Mouse (Mus musculus) neural tube, embryonic 15.5 days (tissue): Measurements from ENCODE around the gene Gm10392. TPM values are rescaled to one million over a fixed set of nuclear protein-coding genes. Genes with fewer than 3 reads are reported as not detected.

Experiments
- ATAC-seq: fragments of 200-750 bp; cut with Nextera tagmentation; 2 replicates; pipeline ENCODE4 v1.8.0; 2017; ENCODE audit warnings: mild to moderate bottlenecking, moderate TSS enrichment, moderate library complexity; ENCODE audit not compliant: low FRiP score
- H3K27ac ChIP-seq: fragments of 300-500 bp; sonication (generic); replicated peaks from 2 replicates; pipeline ENCODE4 v1.5.1; 2015; ENCODE audit warnings: mild to moderate bottlenecking, inconsistent platforms
- H3K27me3 ChIP-seq: fragments of 300-500 bp; sonication (generic); replicated peaks from 2 replicates; pipeline ENCODE4 v1.6.1; 2015; ENCODE audit warnings: inconsistent platforms
- H3K36me3 ChIP-seq: fragments of 300-500 bp; sonication (generic); 2 replicates; pipeline ENCODE4 v1.6.1; 2015; ENCODE audit warnings: inconsistent platforms
- H3K4me1 ChIP-seq: fragments of 300-500 bp; sonication (generic); 2 replicates; pipeline ENCODE4 v1.6.1; 2015; ENCODE audit warnings: inconsistent platforms
- H3K4me2 ChIP-seq: fragments of 300-500 bp; sonication (generic); 2 replicates; pipeline ENCODE4 v1.6.1; 2015; ENCODE audit warnings: inconsistent platforms, mild to moderate bottlenecking, moderate library complexity
- H3K4me3 ChIP-seq: fragments of 300-500 bp; sonication (generic); replicated peaks from 2 replicates; pipeline ENCODE4 v1.5.1; 2015; ENCODE audit warnings: mild to moderate bottlenecking, inconsistent platforms
- H3K9ac ChIP-seq: fragments of 300-500 bp; sonication (generic); replicated peaks from 2 replicates; pipeline ENCODE4 v1.6.1; 2015; ENCODE audit warnings: mild to moderate bottlenecking, inconsistent platforms
- H3K9me3 ChIP-seq: fragments of 300-500 bp; sonication (generic); replicated peaks from 2 replicates; pipeline ENCODE4 v1.6.1; 2016; ENCODE audit warnings: inconsistent platforms
- WGBS: fragments of 180-500 bp; shearing (Covaris S2); methylation state at CpG from one replicate; pipeline ENCODE4 v1.1.7; 2015; ENCODE audit warnings: mixed read lengths; 5-methylcytosine and 5-hydroxymethylcytosine counted together
- polyA plus RNA-seq: library from polyadenylated mRNA; unstranded; fragments of >200 nt; fragmentation: Nextera tagmentation; extraction: Ambion mirVana; gene quantifications from 2 replicates; pipeline ENCODE4 v1.2.1, GENCODE M21; 2015

Gene Gm10392
- polyA plus RNA-seq, 1 experiment from 2014 or later: 0.15 TPM

DNA sequence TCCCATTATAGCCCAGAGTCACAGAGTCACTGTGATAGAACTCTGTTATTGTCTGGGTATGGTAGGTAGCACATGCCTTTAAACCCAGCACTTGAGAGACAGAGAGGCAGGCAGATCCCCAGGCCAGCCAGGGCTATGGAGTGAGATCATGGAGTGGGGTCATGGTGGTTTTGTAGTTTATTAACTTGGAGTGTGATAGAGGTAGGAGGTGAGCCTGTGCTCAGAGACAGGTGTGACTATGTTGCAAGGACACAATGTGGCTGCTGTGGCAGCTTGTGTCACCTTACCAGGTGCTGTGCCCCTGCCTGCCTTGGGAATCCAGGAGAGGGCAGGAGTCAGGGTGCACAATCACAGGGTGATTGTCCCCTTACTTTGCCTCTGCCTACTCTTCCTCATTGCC lies 23.5 kb downstream of the Gm10392 start:
- ATAC-seq: no peak
- no peaks in the 10 kb centered on the region for H3K9me3 ChIP-seq
- H3K4me1 ChIP-seq: peaks cover 73% of the 10 kb centered on the region
- H3K27me3 ChIP-seq: no peaks in the 10 kb centered on the region
- 0 out of 2 replicates have a peak overlapping the region, but pooled peaks have one; percentile 87 for H3K4me3 ChIP-seq
- no peak overlapping the region for H3K27ac ChIP-seq
- H3K36me3 ChIP-seq: peaks cover 14% of the 10 kb centered on the region
- H3K9ac ChIP-seq: peak overlapping the region; percentile 89; the same call in 1 of the 2 replicates
- peak overlapping the region; percentile 94 for H3K4me2 ChIP-seq

DNA sequence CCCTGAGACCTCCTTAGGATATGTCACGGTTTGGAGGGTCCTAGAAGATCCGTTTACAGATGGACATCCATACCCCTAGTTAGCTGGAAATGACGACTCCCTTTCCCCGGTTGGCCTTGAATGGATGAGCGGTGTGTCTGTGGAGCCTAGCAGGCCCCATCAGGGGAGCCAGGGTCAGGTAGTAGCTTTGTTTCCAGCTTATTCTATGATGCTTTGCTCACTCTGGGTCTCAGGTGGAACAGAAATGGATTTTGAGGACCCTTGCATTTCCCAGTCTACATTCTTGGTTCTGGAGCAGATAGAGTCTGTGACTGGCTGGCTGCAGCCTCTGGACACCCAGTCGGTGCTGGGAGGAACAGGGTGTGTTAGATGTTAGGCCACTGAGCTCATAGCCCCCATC lies 24.2 kb downstream of the Gm10392 start:
- WGBS: 76% methylated on average over 6 of the region's 6 CpGs
- ATAC-seq: no peak
- H3K9me3 ChIP-seq: no peaks in the 10 kb centered on the region

DNA sequence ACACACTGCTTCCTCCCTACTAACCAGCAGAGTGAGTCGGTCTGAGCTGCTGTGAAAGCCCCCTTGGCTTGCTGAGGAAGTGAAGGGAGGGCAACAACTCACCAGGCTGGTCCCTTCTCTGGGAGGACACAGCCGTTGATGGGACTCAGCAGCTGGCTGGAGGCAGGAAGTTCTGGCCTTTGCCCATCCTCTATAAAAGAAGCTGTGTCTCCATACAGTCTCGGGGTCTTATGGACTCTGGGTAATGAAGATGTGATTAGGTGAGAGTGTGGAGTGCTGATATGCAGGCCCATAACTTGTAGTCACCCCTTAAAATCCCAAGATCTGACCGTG lies 24.7 kb downstream of the Gm10392 start:
- Histone ChIP-seq H3K4me1 (peaks cover 73% of the 10 kb centered on the region), H3K4me3 (peak overlapping the region; percentile 87), H3K27ac (peak overlapping the region; percentile 91), H3K4me2 (peak overlapping the region; percentile 94), H3K9me3 (no peaks in the 10 kb centered on the region), H3K27me3 (no peaks in the 10 kb centered on the region), H3K9ac (peak overlapping the region; percentile 89), H3K36me3 (peaks cover 2% of the 10 kb centered on the region)
- ATAC-seq: no peak
- WGBS: 29% methylated on average over 4 of the region's 4 CpGs

More for the DNA sequence above, 24.2 kb downstream of the Gm10392 start:
- Histone ChIP-seq H3K9ac (peak overlapping the region; percentile 89), H3K4me2 (peak overlapping the region; percentile 94), H3K27ac (0 out of 2 replicates have a peak overlapping the region, but pooled peaks have one; percentile 91), H3K4me3 (peak overlapping the region; percentile 87), H3K27me3 (no peaks in the 10 kb centered on the region), H3K36me3 (peaks cover 6% of the 10 kb centered on the region), H3K4me1 (peaks cover 77% of the 10 kb centered on the region)

DNA sequence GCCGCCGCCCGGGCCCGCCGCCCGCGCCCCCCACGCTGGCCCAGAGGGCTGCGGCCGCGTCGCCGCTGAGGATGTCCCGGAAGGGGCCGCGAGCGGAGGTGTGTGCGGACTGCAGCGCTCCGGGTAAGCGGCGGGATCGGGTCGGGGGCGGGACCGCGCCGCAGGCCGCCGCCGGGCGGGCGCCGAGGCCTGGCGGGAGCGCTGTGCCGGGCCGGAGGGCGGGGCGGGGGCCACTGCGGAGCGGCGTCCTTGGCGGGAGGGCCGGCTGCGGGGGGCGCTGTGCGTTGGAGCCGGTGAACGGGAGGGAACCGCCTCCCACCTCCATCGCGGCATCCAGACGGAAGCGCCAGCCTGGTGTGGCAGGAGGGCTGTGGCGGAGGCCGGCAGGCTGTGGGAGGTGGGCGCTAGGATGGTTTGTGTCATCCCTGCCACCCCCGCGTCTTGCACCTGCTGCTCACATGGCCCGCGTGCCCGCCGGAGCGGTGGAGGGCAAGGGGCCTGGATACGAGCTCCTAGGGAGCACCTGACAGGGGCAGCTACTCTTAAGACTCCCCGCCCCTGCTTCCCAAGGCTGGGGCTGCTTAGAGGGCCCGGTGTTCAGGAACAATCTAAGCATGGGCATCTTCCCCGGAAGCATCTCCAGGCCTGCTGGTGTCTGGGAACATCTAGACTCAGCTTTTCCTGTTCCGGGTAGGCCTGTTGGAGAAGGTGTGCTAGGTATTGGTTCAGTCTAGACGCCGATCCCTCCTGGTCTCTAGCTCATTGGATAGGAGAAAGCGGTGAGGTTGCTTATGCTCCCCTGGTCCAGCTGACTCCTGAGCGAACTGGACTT lies 25.3 kb downstream of the Gm10392 start, which contains the start of gene Git1:
TSS of gene Git1 (plus strand) at position 51 of the 832 bp plus-strand sequence.
- ATAC-seq: no peak
- Histone ChIP-seq H3K9me3 (no peaks in the 10 kb centered on the region), H3K4me3 (peak within 1 kb of the TSS; percentile 87), H3K9ac (peak within 1 kb of the TSS; percentile 89), H3K27me3 (no peaks in the 10 kb centered on the region), H3K4me2 (peak within 1 kb of the TSS; percentile 94), H3K27ac (peak within 1 kb of the TSS; percentile 91), H3K36me3 (no peaks in the 10 kb centered on the region), H3K4me1 (peaks cover 74% of the 10 kb centered on the region)
- 2% methylated on average over 53 of the region's 74 CpGs for WGBS

DNA sequence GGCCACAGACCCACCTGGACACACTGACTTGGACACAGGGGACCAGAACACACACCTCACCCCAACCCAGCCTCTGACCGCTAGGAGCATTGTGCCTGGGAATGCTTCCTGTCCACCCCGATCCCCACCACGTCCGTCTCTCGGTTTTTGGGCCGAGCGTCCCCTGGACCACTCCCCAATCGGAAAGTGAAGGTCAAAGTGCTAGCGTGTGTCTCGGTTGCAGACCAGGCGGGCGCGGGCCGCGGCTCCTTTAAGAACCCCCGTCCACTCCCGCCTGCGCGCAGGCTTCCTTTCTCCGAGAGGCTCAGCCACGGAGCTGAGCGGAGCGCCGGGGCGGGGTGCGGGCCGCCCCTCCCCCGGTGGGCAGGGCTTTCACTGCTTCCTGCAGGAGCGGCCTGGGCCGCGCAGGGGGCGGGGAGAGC lies 26.1 kb downstream of the Gm10392 start:
- Histone ChIP-seq H3K9ac (peak overlapping the region; percentile 89), H3K4me3 (peak overlapping the region; percentile 87), H3K4me2 (peak overlapping the region; percentile 94), H3K9me3 (no peaks in the 10 kb centered on the region), H3K36me3 (no peaks in the 10 kb centered on the region), H3K27ac (peak overlapping the region; percentile 91), H3K27me3 (no peaks in the 10 kb centered on the region), H3K4me1 (peaks cover 74% of the 10 kb centered on the region)
- ATAC-seq: peak; percentile 74
- 1% methylated on average over 31 of the region's 32 CpGs for WGBS

DNA sequence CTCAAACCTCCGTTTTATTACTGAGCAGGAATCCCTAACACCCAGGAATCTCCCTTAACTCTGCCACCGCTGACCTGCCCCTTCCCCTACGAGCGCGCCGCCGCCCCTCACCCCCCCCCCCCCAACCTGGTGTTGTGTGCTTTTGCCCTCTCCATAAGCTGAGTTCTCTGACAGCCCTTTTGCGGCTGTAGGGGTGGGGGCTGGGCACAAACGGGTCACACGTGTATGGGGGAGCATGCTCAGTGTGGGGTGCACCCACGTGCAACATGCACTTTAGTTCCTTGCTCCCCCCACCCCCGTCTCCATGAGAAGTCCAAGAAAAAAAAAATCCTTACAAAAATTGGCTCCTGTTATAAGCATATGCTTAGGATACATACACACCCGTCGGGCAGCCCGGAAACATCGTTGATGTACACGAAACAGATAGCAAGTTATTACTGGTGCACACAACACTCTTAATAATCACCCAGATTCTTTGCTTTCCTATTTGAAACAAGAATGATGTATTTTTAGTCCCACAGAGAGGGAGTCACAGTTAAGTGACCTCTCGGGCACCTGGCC lies 26.6 kb downstream of the Gm10392 start:
- peak overlapping the region; percentile 91 for H3K27ac ChIP-seq
- H3K9ac ChIP-seq: peak overlapping the region; percentile 89
- H3K4me2 ChIP-seq: peak overlapping the region; percentile 94
- no peak for ATAC-seq
- H3K4me3 ChIP-seq: peak overlapping the region; percentile 87
- no peaks in the 10 kb centered on the region for H3K27me3 ChIP-seq
- WGBS: under 1% methylated on average over 18 of the region's 18 CpGs
- peaks cover 75% of the 10 kb centered on the region for H3K4me1 ChIP-seq
- no peaks in the 10 kb centered on the region for H3K9me3 ChIP-seq
- no peaks in the 10 kb centered on the region for H3K36me3 ChIP-seq

DNA sequence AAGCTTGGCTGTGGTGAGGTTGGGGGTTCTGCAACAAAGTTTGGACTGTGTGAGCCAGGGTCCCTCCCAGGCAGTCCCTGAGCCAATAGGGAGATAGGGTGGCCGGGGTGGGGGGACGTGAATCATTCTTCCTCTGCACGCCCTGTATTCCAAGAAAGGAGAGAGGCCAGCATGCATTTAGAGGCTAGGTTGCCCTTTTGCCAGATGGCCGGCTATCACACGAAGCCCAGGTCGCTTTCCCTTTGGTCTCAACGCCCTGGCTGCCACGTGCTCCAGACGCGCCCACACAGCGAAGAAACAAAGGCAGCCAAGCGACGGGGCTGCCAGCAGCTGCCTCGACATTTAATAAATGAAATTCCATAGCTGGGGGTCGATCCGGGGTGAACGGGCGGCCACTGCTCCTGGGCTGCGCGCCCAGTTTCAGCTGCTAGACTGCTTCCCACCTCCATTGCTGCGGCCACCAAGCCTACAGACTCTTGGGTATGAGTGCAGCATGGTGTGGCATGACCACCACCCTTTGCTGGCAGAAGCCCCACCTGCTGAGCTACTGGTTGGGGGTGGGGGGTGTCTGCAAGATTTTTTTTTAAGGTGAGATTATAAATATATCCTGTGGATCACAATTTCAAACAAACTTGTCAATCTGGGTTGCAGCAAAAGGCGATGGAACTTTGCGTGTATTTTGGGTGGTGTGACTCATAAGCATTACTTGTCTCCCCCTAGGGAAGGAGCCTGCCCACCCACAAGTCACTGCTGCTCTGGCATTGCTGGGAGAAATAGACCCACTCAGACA lies 27.3 kb downstream of the Gm10392 start:
- Histone ChIP-seq H3K9me3 (no peaks in the 10 kb centered on the region), H3K4me1 (peaks cover 79% of the 10 kb centered on the region), H3K27ac (peak overlapping the region; percentile 91), H3K27me3 (no peaks in the 10 kb centered on the region), H3K4me3 (peak overlapping the region; percentile 87), H3K9ac (peak overlapping the region; percentile 89), H3K36me3 (no peaks in the 10 kb centered on the region), H3K4me2 (peak overlapping the region; percentile 94)
- under 1% methylated on average over 23 of the region's 23 CpGs for WGBS
- peak; percentile 37 for ATAC-seq

DNA sequence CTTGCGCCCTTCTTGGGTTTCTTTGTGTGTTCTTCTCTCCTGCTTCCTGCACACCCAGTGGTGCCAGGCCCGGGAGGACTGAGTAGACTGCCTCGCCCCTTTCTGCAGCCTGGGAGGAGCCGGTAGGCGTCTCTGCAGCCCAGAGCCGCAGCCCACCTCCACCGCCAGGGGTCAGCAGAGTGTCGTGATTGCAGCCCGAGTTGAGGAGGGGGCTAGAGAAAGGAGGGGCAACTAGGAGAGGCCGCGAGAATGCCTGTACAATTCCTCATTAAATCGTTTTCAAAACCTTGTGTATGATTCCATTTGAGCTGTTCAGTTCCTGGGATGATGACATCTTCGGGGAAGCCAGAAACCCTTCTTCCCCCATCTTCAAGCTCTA lies 27.9 kb downstream of the Gm10392 start:
- H3K27ac ChIP-seq: peak overlapping the region; percentile 91

DNA sequence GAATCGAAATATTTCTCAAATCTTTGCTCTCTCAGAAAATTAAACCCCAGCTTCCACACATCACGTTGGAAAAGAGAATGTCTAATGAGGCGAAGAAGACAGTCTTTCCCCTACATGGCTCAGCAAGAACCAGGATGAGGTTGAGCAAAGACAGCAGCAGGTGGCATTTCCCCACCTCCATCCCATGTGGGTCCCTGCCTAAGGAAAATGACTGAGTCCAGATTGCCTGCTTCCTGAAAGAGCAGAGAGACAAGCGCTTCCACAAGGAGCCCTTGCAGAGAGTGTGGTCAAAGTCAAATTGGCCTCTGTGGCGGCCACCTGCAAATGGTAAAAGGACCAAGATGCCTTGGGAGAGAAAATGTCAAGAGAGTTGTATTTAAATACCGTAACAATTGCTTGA lies 28.5 kb downstream of the Gm10392 start:
- H3K9ac ChIP-seq: peak overlapping the region; percentile 93
- H3K27me3 ChIP-seq: no peaks in the 10 kb centered on the region
- no peaks in the 10 kb centered on the region for H3K9me3 ChIP-seq
- peak overlapping the region; percentile 91 for H3K27ac ChIP-seq
- H3K36me3 ChIP-seq: no peaks in the 10 kb centered on the region
- ATAC-seq: no peak
- peak overlapping the region; percentile 94 for H3K4me2 ChIP-seq
- H3K4me1 ChIP-seq: peaks cover 82% of the 10 kb centered on the region
- 65% methylated on average over 6 of the region's 6 CpGs for WGBS
- peak overlapping the region; percentile 87 for H3K4me3 ChIP-seq

More for the DNA sequence above, 27.9 kb downstream of the Gm10392 start:
- ATAC-seq: peak; percentile 53
- WGBS: 0% methylated on average over 13 of the region's 13 CpGs
- Histone ChIP-seq H3K27me3 (no peaks in the 10 kb centered on the region), H3K4me2 (peak overlapping the region; percentile 94), H3K4me3 (peak overlapping the region; percentile 87), H3K36me3 (no peaks in the 10 kb centered on the region), H3K9me3 (no peaks in the 10 kb centered on the region), H3K9ac (peak overlapping the region; percentile 89), H3K4me1 (peaks cover 82% of the 10 kb centered on the region)

DNA sequence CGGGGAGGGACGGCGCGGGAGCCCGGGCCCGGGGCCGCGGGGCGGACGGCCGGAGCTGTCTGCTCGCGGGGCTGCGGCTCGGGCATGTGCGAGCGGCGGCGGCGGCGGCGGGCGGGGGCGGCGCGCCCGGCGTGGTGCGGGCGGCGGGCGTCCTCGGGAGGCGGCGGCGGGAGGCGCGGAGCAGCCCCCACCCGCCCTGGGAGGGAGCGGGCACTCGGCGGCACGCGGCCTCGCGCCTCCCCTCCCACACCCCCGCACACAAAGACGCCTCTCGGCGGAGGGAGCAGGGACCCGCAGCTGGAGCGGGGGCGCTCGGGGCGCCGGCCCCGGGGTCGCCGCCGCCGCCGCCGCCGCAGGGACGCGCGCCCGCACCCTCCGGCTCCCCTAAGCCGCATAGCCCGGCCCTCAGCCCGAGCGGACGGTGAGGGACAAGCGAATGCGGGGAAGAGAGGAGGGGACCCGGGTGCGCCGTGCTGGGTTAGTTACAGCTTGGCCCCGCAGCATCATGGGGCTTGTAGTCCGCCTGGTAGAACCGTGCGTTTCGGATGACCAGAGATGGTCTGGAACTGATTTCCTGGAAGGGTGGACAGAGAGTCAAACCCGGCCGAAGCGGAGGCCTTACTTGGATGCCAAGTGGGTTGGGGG lies 29.3 kb downstream of the Gm10392 start, which contains the start of gene Ankrd13b:
TSS of gene Ankrd13b (minus strand) at position 88 of the 645 bp plus-strand sequence.
- H3K4me3 ChIP-seq: peak within 1 kb of the TSS; percentile 87
- H3K4me1 ChIP-seq: peaks cover 82% of the 10 kb centered on the region
- no peaks in the 10 kb centered on the region for H3K9me3 ChIP-seq
- H3K27me3 ChIP-seq: no peaks in the 10 kb centered on the region
- no peaks in the 10 kb centered on the region for H3K36me3 ChIP-seq
- peak; percentile 74 for ATAC-seq
- H3K4me2 ChIP-seq: peak within 1 kb of the TSS; percentile 94
- WGBS: under 1% methylated on average over 62 of the region's 87 CpGs
- H3K27ac ChIP-seq: peak within 1 kb of the TSS; percentile 91
- peak within 1 kb of the TSS; percentile 93 for H3K9ac ChIP-seq
